Mouse (Mus musculus) adrenal gland, postnatal 4 days (tissue): Measurements from ENCODE around the gene Rab27a. TPM values are rescaled to one million over a fixed set of nuclear protein-coding genes. Genes with fewer than 3 reads are reported as not detected.
"Not testable (repeated sequence)": the region's sequence is repeated elsewhere in the genome, so short reads cannot be mapped to it uniquely, and the experiment has no call there.

Source experiments
- DNase-seq, 2 experiments: peaks; one replicate each; pipeline ENCODE4 v3.0.0; 2021 to 2022; ENCODE audit warnings: low spot score in 2 of 2, mixed read lengths in 2 of 2
- total RNA-seq, 2 experiments: library from RNA; stranded (reverse); gene quantifications; 2 replicates each; pipeline ENCODE4 v1.2.3; 2021

Gene Rab27a
- total RNA-seq, 2 experiments from 2014 or later: 47.4 to 49.5 TPM

DNA sequence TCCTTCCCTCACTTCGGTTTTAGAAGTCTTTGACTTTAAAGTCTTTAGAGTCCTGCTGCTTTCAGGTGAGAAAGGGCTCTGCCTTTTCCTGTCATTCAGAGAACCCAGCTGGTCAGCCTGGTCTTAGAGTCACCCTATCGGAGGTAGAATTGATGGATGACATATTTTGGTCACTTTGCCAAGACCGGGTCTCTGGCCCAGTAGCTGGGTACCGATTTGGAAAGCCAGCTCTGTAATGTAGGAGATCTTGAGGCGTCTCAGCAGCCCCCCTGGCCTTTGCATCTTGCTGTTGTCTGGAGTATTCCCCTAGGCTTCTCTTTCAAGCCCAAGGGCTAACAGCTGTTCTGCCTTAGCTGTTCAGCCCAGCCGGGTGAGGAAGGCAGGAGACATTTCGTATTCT, 550 bp downstream of the Rab27a start:
- no peak for DNase-seq

DNA sequence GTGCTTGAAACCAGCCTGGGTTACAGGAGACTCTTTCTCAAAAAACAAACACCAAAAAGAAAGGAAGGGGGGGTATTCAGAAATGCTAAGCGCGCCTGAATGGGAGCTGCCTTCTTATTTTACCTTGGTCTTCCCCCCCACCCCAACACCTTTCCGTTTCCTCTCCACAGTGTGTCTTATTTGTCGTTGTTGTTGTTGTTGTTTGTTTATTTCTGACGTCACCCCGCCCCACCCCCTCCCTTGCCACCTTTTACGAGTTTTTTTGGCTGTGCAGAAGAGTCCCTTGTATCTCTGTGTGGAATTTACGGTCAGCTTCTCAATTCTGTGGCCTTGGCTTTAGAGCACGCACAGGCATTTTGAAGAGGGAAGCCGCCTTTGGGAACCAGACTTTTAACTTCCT, 1.1 kb downstream of the Rab27a start:
- no peak for DNase-seq

DNA sequence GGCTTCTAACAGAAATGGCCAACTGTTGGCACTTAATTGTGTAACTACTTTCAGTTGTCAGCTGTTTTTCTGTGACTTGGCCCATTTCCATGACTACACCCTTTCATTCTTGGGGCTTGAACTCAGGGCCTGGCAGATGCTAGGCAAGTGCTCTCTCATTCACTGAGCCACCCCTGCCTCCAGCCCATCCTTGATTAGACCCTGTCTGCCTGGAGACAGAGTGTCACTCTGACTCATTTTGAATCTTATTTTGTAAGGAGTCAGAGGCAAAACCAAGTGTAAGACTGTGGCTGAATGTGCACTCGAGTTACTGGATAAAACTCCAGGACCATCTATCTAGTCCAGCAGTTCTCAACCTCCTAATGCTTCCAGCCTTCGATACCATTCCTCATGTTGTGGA, 3.3 kb downstream of the Rab27a start:
- no peak for DNase-seq

DNA sequence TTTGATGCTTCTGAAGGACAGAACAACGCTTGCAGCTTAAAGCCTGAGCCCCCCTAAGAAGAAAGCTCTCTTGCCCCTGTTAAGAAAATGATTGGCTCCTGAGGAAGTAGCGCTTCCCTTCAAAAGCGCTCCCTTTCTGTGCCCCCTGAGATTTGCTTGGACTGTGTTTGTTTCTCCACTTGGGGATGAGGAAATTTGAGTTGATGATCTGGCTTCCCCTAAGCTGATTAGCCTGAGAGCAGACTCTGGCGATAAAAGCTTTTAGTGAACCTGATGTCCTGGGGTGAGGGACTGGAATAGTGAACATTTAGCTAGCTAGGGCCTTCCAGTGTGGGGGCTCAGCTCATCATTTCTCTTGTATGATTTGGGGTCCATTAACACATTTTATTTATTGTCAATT, 4.3 kb downstream of the Rab27a start:
- no peak for DNase-seq

DNA sequence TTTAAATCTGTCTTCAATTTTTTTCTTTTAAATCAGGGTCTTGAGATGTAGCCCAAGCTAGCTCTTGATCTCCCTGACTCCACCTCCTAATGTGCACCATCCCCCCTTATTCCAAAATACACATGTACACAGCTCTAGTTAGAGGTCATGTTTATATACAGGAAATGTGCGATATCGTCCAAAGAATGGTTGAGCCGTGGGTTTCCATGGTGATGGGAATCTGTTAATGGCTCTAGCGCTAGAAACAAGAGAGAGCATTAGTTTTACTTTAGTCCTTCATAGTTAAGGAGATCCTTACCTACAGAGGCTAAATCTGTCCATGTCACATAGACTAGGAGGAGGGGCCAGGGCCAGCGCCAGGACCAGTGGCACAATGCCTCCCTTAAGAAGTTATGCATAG, 5.2 kb downstream of the Rab27a start:
- DNase-seq: no peak

DNA sequence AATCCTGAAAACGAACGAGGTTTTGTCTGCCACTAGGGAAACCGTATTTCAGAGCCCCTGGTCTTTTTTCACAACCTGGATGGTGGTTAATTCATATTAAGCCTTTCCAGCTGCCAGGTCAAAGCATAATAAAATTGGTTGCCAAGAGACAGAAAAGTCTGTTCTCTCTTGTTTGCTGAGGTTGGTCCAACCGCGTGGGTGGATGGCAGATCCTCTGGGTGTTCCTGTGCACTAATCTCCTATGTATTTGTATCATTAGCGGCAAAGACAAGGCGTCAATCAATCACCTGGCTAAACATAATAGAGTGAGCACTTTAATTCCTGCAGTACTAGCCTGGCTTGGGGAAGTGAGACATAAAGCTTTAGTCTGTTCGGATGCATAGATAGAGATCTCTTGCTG, 6.0 kb downstream of the Rab27a start:
- DNase-seq: no peak

DNA sequence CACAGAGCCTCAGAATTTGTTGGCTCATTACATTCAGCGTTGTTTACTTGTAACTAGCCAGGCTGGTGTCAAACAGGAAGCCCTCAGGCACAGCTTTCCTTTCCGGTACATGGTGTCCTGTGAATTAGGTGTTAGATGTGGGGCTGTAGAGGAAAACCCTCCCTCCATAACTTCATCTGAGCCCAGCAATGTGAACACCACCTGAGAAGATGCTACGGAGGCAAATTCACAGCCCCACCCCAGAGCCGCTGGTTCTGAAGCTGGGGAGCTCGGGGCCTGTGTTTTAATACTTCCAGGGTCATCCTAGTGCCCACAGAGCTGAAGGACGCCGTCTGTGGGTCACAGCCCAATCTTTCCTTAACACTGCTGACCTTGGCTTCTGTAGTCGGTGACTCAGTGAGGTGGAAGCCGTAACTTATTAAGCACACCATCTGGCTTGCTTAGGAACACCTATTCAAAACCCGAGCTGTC, 10.8 kb downstream of the Rab27a start:
- no peak for DNase-seq

DNA sequence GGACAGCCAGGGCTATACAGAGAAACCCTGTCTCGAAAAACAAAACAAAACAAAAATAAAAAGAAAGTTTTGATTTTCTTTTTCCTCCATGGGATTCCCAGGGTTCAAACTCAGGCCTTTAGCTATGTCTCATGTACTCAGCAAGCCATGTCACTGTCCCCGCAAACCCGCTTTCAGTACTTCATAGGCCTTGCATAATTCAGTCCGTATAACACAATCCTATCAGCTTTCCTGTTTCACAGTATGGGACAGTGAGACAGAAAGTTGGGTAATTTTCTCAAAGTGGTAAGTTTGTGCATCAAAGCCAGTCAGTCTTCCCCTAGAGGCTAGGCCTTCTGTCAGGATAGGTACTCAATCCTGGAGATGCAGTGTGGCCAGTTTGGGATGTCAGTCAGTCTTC, 14.6 kb downstream of the Rab27a start:
- DNase-seq: no peak

DNA sequence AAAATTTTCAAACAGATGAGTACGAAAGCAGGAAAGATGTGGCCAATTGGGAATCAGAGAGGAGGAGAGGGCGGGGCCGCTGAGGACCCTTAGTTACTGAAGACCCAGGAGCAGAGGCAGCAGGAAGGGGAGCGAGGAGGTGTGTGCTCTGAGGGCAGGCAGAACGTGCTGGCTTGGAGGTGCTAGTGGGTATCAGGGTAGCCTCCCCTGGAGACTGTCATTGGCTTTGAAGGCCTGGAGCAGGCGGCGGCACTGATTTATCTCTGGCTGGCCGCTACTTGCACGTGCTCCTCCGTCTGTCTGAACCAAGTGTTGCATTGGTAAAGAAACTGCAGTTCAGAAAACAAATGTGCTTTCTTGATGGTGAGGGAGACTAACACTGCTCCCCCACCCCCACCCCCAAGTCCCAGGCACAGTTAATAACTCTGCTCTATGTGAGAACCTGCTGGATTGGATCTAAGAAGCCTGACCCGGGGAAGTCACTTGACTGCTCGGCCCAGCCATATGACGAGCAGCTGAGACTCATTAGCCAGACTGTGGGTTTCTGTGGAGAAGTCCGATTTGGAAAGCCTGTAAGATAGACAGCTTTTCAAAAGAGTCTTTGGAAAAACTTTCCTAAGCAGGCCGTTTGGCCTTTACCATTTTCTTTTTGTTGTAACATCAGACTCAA, 19.1 kb downstream of the Rab27a start:
- DNase-seq: no peak

DNA sequence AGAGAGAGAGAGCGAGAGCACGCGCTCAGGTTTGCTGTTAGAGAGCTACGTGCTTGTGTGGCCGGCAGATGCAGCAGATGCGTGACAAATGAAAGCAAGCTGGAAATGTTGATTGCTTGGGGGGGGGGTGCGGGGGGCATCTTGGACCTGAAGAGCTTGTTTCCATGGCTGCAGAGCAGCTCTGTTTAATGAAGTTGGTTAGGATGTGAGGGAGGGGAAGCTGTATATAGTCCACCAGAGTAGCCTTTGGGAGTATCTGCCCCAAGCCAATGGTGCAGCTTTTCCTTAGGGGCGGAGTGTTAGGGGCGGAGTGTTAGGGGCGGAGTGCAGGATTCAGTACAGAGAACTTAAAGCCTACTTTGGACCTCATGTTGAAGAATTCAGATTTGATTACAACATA, 22.4 kb downstream of the Rab27a start:
- no peak for DNase-seq

DNA sequence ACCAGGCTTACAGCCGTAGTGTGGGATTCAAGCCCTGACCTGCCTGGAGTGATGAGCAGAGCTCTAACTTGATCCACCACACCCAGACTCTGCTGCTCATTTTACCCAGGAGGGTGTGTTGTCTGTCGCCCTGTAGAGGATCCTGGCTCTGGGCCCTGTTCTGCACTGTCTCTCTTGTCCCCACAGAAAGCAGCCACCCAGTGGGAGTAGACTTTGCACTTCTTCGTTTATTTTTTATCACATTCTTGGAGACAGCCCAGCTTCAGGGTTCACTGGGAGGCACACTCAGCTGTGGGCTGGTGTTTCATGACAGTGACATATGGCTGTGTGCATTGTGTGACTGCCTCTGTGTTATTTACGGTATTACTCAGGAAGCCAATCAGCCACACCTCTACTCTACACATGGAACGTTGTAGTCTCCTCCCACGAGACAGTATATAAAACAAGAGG, 23.6 kb downstream of the Rab27a start:
- DNase-seq: no peak

DNA sequence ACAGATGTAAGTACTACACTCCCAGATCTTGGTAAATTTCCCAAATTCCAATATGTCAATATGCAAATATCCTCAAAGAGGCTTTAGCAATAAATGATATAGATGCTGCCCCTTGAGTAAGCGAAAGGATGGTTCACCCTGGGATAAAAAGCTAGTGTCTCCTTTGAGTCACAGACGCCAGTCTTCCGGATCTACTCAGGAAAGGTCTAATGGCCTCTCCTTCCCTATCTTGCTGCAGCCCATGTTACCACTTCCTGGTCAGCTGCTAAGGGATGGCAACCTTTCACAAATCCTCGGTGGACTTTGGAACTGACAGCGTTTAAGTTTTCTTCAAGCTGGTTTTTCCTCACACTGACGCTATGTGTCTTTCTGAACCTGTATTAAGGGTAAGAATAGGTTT, 24.0 kb downstream of the Rab27a start:
- DNase-seq: no peak

DNA sequence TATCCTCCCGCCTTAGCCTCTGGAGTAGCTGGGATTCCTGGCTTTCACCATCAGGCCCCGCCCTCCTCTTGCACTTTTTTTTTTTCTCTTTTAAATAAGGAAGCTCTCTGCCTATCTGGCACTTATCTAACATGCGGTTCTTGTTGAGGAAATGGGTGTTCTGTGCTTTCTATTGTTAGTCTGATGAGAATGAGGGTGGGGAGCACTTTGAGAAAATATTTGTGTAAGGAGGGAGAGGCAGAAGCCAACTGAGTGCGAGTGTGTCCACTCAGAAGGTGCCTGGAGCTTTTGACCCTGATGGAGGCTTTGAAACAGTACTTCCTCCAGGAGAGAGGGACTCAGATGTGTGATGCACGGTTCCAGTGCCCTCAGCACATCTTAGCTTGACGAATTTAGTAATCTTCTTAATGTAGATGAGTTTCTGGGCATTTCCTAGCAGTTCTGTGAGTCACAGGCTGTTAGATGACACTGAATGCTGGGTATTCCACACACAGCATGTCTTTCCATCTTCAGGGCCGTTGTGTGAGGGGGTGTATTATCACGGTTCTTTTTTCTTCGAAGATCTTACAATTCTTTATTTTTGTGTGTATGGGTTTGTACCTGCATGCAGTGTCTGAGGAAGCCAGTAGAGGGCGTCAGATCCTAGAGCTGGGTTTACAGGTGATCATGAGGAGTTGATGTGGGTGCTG, 26.5 kb downstream of the Rab27a start:
- no peak for DNase-seq

DNA sequence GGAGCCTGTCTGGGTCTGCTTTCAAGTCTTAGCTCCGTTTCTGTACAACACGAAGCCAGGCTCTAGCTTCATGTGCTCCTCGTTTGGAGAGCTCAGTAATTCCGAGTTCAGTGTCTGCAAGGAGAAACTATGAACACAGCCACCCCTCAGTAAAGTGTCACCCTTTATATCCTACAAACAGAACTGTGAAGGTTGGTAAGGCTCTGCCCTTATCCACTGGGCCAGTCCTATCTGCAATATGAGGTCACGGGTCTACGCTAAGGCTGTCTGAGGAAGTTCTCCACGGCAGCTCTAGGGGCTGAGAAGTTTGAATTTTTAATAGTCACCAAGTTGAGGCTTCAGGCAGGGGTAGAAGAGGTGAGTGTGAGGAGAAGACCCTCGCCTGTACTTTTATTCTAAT, 27.8 kb downstream of the Rab27a start:
- DNase-seq: no peak

DNA sequence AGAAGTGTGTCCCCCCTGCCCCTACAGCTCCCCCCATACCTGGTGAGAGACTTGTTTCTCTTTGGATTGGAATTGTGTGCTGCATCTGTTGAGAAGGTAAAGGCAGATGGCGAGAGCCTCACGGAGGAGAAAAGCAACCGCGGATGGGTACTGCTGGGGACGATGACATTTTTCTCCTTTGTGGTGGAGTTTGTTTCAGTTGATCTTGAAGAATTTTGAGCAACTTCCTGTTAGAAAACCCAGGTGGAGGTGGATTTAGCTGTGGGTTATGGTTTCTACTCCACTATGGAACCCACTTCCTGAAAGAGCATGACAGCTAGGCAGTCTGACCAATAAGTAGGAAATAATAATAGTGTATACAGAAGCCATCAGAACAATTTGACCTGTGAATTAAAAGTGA, 28.5 kb downstream of the Rab27a start:
- DNase-seq: no peak

DNA sequence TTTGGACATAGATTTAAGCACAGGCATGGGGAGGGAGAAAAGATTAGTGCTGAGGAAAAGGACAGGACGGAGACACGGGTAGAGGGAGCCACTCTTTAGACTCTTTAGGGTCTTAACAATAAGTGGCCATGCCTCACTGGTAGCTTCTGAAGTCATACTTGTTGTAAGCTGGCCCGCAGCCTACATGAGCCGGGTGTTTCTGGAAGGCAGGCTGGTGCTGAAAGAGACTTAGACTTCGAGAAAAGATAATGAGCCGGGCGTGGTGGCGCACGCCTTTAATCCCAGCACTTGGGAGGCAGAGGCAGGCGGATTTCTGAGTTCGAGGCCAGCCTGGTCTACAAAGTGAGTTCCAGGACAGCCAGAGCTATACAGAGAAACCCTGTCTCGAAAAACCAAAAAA, 34.7 kb downstream of the Rab27a start:
- not testable (repeated sequence) for DNase-seq

DNA sequence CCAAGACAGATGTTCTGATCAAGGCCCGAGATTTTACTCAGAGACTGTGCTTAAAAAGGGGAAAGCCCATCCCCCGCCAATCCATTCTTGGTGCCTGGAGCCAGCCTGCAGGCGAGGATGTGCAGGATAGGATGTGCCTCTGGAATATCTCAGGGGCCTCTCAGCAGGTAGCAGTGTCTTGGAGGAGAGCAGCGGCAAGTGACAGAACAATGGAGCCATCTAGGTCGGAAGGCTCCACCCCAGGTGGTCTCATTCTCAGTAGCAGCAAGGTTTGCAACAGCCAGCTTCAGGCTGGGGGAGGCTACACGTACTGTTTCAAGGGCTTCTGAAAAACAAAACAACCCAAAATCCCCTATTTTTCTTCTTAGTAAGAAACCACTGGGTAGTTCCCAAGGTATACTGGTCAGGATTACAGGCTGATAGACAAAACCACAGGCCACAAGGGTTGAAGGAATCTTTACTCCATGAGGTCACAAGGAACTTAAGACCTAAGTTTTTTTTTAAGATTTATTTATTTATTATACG, 35.2 kb downstream of the Rab27a start:
- DNase-seq: no peak

DNA sequence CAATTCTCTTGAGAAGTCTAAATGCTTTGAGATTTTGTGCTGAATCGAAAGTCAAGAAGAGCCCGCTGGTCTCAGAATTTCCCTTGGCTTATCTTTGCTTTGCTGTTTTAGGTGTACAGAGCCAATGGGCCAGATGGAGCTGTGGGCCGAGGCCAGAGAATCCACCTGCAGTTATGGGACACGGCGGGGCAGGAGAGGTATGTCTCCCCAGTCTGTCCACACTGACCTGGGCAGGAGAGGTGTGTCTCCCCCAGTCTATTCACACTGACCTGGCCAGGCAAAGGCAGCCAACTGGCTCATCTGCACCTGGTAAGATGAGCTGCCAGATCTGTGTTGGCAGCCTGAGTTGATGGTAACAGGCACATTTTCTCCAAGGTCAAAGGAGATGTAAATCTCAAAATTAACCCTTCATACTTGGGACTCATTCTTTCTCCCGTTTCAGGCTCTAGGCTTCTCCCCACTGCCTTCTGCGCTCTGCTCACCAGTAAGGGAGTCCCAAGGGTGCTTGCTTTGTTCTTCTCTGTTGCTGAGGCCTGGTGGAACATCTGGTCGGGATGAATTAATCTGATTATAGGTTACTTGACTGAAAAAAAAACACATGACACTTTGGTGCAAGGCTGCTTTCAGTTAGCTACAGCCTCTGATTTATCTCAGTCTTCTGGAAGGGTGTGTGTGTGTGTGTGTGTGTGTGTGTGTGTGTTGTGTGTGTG, 37.8 kb downstream of the Rab27a start:
- no peak for DNase-seq

DNA sequence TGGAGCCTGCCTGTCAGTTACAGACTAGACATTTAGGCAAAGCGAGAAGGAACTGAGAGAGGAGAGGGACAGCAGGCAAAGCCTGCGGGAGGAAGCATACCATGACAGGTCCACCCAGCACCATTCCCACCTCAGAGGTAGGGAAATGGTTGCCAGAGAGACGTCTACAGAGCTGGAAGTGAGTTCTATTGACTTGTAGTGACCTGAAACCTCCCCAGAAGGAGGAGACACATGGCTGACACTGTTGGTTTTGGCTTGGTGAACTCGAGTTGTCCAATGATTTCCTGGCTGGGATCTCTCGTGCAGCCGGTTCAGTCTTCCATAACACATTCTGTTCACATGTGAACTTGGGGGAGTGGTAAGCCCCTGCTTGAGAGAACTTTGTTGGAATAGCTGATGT, 39.3 kb downstream of the Rab27a start:
- no peak for DNase-seq

DNA sequence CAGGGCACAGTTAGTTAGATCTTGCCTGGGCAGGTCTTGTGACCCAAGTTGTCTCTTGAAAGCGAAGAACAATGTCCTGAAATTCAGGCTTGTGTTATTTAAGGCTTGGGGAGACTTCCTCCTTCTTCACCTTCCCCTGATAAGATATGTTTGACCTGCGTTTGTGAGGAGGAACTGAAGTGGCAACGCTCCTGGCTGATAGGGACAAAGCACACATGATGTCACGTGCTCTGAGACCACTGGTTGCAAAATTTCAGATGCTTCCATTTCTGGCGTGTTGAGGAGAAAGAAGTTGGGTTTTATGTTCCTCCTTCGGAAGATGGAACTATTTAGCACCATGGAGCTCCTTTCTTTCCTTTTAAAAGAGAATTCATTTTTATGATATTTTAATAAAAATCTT, 41.2 kb downstream of the Rab27a start:
- no peak for DNase-seq

DNA sequence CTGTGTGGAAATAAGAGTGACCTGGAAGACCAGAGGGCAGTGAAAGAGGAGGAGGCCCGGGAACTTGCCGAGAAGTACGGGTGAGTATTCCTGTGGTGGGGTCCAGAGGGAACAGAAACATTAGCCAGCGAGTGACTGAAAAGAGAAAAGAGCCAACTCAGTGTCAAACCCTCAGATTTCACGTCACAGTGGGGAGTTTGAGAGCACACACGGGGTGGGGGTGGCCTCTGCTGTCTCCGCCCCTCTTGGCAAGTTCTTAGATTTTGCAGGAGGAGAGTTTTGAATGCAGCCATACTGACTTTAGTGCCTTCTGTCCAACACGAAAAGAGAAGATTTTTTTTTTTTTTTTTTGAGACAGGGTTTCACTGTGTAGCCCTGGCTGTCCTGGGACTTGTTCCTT, 42.5 kb downstream of the Rab27a start:
- DNase-seq: no peak

DNA sequence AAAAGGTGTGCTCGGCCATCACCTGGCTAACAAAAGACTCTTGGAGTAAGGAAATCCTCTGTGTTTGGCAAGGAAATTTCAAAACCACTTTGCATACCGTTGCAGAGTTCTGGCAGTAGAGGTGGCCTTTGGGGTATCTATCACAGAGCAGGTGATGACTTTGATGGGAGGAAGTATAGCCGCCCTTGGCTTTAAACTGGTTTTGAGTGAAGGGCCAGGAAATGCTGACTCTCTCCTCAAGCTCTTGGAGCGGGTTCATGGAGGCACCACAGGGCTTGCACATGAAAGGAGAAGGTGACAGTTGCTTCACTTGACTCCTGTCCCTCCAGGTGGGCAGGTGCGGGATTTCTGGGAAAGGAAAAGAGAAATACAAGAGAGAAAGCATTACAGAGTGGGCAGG, 42.9 kb downstream of the Rab27a start:
- DNase-seq: no peak
